Mouse (Mus musculus) heart, postnatal 0 days (tissue): ENCODE data around the gene Gimd1.

ENCODE experiments used
- CTCF ChIP-seq: IDR thresholded peaks from 2 replicates; pipeline ENCODE4 v1.5.1; 2016; ENCODE audit warnings: antibody characterized with exemption, control low read depth, low read depth
- EP300 ChIP-seq: IDR thresholded peaks from 2 replicates; pipeline ENCODE4 v1.6.1; 2016; ENCODE audit warnings: antibody characterized with exemption, low read depth

- TF ChIP-seq EP300 = no peak
- TF ChIP-seq CTCF = no peak
These were observed 3.6 kb downstream of the Gimd1 start for GRCm38 (mm10) chr3:132633261-132633660.
